Mouse (Mus musculus): ENCODE measurements around the gene Gm21987. TPM values are rescaled to one million over a fixed set of nuclear protein-coding genes. Genes with fewer than 3 reads are reported as not detected.

Gene Gm21987
- total RNA-seq, 2 experiments from 2014 or later, result not detected

DNA sequence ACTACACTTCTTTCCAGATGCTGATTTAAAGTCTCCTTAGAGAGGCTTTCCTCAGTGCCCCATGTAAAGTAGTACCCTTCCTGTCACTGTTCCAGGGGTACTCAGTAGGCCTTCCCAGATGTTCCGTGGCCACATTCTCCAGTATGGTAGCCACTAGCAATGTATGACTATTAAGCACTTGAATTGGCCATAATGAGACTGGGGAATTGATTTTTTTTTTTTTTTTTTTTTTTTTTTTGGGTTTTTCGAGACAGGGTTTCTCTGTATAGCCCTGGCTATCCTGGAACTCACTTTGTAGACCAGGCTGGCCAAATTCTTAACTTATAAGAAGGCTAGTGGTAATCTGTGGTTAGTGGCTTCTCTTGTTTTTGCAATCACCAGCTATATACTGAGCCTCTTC is 3.0 kb downstream of the Gm21987 start:
- no peak for DNase-seq

DNA sequence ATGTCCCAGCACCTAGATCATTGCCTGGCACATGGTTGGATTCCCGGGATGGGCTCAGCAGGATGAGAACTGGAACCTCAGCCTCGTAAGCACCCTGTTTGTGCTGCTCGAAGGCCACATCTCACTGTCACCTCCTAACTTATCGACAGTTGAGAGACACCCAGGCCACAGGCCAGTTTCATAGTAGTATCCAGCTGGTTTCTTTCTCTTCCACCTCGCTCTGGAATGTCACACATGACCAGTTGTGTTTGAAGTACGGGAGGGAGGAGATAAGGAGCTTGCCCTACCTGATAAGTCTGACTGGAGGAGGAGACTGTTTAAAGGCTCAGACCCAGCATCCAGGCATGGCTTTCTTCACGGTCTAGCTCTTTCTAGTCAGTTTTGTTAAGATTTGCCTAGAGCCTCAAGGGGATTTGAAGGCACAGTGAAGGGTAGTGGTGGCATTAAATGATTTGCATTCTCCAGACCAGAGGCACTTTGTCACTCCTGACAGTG is 3.6 kb downstream of the Gm21987 start:
- no peak for DNase-seq

DNA sequence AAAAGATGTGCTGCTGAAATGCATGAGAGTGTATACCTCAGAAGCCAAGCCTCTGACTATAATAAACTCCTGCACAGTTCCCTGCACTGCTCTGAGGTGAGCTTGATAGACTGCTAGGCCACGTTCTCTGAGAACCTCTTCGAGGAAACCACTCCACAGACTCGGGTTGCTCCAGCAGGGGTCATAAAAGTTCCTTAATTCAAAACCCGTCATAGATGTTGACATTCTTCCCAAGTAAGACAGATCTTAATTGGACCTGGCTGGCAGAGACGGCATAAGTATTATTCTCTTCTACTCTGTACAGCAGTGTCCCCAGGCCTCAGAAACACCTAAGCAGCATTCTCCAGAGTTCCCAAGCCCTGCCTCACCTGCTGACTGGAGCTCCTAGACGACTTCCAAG is 4.1 kb downstream of the Gm21987 start:
- no peak for DNase-seq

DNA sequence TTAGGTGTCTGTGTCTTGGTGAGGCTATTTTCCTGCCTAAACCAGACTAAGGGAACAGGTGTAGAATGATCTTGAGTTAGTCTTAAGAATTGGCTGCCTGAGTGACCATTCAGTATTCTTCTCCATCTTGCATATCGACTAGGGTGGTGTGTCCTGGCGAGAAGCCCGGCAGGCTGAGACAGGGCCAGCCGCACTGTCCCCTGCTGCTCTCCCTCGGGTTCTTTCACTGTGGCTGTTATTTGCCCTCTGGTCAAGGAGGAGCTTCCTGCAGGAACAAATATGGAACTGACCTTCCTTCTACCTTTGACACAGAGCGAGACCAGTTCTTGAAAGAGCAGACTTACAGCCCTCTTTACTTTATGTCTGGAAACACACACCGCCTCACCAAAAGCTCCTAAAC is 5.2 kb downstream of the Gm21987 start:
- peak; percentile 71 for DNase-seq

DNA sequence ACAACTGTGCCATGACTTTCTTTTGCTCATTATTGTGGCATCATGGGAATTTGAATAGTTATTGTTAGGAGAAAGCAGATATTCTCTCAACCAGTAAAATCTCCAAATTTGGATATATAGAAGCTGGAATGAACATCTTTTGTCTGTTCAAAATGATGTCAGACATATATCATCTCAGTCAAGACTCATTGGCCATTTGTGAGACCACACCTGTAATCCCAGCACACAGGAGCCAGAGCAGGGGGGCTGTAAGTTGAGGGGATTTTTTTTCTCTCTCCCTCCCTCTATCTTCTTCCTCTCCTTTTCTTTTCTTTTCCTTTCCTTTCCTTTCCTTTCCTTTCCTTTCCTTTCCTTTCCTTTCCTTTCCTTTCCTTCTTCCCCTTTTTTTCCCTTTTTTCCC is 6.0 kb downstream of the Gm21987 start:
- DNase-seq, result no peak

DNA sequence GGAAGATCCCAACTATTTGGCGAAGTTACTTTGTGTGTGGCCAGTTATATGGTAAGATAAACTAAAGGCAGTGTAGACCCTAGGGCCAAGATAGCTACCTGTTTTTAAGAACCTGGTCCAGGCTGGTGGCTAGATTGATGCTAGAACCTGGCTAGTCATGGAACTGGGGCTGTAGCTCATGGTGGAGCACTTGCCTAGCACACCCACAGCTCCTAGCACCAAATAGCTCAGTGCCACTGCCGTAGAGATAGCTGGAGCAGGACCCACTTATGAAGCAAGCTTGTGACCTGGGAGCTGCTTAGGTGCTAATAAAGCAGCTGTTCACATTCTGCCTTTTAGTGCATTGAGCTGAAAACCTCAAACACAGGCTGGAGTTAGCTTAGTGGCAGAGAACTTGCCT is 6.8 kb downstream of the Gm21987 start:
- DNase-seq, result no peak

DNA sequence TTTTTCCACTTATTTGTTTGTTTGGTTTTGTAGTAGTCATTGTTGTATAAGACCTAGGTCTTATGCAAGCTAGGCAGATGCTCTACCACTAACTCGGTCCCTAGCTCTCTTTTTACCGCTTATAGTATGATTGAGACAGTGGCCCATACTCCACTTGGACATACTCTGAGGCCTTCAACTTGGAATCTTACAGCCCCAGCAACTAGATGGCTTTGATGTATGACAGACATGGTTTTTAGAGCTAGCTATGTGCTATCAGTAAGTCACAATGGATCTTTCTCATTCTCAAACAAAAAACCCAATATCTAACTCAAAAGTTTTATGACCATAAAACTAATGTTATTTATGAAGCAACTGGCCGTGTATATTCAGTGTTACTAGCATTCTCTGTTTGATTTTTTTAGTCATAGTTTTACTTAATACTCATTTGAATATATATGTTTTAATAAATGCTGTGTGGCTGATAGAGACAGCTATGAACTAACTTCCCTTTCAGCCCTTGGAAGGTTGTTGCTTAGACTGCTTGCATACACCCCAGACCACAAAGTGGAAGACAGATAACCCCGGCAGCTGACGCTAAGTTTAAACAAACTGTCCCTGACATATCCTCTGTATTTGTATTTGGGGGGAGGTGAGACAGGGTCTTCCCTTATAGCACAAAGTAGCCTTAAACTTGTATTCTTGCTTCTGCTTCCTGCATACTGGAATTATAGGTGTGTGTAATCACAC is 7.5 kb downstream of the Gm21987 start:
- no peak for DNase-seq

DNA sequence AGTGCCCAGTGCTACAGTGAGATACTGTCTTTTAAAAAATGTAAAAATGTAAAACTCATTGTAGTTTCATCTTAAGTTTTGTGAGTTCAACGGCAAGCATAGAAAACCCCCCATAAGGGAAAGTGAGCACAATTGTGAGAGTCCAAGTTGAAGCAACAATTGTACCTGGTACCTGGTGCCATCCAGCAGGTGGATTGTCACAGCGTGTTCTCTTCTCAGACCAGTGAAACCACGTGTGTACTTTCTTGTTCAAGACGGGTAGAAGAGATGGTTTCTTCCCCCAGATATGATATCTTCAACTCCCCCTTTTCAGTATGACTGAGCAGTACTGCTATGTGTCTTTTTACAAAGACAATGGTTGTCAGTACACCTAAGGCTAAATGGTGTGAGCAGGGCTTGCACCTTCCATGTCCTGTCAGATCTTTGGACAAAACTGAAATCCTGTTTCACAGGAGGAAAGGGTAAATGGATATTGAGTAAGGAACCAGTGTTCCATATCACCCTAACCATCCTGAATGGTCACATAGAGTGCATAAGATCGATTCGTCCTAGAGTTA is 11.5 kb downstream of the Gm21987 start:
- no peak for DNase-seq

DNA sequence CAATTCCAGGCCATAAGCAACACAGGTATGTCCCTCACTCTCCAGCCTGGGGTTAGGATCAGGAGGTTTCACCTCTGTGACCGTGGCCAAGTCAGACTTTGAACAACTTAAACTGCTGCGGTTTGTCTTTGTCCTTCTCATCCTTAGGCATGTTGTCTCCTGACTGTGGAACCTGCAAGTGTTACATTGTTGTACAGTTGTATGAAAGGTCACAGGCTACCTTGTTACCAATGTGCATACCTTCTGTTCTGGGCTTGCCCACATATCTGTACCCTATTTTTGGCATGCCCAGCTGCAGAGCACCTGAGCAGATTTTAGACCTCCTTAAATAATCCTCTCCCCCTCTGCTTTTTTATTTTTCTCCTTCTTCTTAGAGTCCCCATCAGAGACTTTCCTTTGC is 12.4 kb downstream of the Gm21987 start:
- no peak for DNase-seq

DNA sequence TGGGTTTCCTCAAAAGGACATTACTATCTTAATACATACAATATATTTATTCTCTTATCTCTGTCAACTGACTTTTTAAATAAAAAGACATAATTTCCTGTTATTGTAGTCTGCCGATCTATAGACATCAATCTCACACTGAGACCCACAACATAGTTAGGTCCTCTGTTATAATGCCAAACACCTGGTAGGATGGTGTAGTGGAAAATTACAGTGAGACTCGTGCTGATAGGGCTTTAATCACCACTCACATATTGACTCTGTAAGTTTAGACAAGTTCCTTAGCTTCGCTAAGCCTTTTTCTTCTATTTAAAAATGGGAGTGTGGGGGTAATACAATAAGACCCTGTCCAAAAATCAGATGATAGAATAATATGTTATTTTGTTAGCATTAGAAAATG is 13.0 kb downstream of the Gm21987 start:
- DNase-seq, result no peak

DNA sequence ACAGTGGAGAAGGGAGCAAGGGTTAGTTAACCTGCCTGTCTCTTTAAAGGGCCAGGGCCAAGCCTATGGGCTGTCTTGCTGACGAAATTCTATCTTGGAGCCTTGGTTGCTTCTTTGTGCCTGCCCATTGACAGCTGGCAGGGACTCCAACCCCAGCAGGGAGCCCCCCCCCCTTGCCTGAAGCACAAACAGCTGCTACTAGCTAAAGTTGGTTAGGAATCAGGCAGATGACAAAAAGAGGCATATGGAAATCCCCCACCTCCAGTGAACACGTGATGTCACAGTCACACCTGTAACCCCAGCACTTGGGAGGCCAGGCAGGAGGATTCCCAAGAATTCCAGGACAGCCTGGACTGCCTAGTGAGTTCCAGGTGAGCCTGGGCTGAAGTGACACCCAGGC is 13.5 kb downstream of the Gm21987 start:
- DNase-seq, result no peak

DNA sequence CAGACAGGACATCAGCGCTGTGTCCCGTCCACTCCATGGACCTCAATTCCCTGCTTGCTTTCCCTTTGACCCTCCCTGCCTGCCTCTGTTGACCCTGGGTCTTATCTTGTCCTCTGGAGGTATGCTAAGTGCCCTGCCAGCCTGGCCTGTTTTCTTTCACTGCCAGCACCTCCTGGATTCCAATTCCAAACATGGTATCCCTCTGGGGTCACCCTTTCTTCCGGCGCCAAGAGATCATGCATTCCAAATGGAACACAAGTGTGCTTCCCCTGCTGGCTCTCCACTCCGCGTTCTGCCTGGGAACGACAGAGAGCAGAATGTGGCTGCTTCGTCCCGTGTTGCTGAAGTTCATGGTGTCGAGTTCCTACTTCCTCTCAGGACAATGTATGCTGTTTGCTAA is 15.1 kb downstream of the Gm21987 start, which contains the start of gene Popdc2:
Gene Popdc2 (plus strand): TSS at position 277 of the 400 bp plus-strand sequence.
- DNase-seq, result peak; percentile 36

DNA sequence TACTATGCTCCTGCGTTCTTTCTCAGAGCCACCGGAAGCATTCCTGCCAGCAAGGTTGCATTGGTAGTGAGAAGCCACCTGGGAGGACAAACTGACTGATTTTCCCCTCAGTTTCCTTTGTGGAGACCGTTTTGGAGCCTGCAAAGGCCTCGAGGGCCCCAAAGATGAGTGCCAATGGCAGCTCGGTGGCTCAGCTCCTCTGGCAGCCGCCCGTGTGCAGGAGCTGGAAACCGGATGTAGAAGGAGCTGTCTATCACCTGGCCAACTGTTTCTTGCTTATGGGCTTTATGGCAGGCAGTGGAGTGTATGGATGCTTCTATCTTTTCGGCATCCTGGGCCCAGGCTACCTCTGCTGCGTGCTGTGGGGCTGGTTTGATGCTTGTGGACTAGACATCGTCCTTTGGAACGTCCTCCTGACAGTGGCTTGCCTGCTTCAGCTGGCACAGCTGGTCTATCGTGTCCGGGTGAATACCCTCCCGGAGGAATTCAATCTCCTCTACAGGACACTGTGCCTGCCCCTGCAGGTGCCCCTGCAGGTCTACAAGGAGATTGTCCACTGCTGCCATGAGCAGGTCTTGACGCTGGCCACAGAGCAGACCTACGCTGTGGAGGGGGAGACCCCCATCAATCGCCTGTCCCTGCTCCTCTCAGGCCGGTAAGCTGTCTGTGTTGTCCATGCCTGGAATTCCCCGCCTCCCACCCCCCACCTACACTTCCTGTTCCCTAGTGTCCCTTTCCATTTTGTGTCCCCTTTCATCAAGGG is 15.8 kb downstream of the Gm21987 start:
- DNase-seq, result no peak

DNA sequence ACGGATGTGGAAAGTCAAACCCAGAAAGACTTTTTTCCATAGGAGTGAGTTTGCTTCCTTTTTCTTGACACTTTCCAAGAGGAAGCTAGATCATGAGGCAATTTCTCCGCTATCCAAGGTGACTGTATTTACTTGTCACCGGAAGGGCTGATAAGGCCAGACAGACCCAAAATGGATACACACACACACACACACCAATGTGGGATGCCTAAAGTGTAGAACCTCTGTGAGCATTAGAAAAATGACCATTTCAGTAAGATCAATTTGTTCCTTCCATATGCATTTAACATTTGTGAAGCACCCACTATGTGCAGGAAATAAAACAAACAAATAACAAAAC is 16.4 kb downstream of the Gm21987 start:
- DNase-seq, result no peak

DNA sequence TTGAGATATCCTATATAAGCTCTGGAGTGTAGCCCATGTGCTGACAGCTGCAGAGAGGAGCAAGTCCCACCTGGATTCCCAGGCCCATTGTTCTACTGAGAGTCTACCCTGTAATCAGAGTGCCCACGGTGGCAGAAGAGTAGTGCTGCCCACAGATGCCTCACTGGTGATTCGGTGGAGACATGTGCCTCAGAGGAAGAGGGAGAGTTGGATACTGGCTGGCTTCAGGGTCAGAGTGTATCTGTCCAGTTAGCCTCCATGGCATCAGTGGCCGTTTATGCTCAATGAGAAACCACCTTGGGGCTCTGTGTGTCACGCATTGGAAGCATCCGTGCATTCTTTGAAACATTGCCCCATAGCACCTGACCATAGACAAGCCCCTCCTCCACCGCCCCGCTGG is 16.8 kb downstream of the Gm21987 start:
- no peak for DNase-seq

DNA sequence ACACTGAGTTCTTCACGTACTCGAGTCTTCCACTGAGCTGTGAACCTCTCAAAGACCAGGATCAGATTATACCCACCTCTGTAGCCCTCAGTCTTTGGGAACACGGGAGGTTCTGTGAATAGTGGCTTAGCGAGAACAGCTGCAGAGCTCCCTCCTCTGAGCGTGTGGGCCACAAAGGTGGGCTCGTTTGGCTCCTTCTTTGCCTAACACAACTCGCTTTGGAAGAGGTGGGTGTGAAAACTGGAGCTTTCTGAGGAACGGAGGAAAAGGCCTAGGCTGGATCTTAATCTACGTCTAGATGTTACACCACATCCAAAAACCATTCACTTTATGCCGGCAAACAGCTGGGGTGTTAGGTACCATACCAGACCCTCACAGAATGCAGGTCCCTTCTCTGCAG is 18.6 kb downstream of the Gm21987 start:
- DNase-seq, result no peak

DNA sequence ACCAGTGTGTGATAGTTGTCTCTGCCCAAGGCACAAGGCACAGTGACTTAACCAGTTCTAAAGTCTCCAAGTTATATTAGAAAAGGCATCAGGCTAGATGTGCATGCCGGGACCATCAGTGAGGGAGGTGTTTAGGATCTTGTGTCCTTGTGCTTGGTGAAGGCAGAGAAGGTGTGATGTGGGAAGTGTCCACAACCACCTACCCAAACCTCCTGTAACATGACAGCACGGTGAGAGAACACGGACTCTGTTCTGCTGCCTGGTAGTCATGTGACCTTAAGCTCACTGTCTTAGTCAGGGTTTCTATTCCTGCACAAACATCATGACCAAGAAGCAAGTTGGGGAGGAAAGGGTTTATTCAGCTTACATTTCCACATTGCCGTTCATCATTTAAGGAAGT is 19.4 kb downstream of the Gm21987 start:
- no peak for DNase-seq

DNA sequence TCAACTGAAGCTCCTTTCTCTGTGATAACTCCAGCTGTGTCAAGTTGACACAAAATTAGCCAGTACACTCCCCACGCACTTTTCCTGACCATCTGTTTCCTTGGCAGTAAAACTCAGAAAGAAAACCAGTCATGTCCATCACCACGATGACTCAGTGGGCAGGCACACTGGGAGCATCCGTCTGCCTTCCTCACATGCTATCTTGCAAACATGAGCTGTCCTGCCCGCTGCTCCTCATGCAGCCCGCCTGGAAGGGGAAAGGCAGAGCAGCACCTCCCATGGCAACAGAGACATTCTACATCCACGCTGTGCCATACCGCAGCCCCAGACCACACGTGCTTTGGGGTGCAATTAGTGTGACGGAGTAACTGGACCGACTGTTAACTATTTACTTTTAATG is 21.5 kb downstream of the Gm21987 start:
- DNase-seq, result no peak

DNA sequence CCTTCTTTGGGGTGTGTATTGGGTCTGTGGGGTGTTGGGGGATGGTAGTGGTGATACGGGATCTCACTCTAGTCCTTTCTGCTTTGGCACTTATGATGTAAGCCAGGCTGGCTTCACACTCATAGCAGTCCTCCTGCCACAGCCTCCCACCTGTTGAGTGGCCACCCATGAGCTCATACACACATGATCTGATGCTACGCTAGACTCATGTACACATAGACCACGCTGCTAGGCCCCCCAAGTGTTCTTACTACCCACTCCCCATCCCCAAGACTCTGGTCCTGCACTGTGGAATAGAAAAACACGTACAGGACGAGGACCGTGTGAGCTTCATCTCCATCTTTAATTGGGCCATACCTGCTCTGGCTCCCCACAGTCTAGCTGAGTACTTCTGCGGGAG is 22.2 kb downstream of the Gm21987 start:
- no peak for DNase-seq

DNA sequence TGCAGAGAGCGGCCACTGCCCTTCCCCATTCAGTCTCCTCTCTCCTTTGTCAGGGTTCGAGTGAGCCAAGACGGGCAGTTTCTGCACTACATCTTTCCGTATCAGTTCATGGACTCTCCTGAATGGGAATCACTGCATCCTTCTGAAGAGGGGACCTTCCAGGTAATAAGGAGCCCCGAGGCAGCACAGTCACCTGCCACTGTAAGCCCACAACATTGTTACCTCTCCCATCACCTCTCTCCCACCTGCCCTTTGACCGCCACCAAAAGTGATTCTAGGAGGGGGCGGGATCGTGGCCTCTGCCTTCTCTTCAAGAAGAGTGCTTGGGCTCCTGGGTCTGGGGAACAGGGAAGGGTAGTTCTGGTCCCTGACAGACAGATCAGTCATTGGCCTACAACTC is 22.6 kb downstream of the Gm21987 start:
- no peak for DNase-seq

DNA sequence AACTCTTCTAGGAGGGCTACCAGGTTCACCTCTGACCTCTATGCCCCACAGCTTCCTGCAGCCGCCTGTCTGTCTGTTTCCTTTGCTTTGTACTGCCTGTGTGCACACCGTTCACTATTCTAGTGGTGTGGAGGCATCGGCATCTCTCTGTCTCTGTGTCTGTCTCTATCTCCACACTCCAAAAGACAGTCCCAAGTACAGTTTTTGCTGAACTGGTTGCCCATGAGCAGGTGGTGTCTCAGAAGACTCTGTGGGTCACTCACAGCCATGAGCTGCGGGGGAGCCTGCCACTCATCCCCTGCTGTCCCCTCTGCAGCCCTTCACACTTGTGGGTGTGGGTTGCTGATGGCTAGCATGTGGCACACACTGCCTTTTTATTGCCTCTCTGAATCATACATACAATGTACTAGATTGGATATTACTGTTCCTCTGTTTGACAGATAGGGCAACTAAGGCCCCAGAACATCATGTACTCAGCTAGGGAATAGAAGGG is 23.2 kb downstream of the Gm21987 start:
- no peak for DNase-seq

DNA sequence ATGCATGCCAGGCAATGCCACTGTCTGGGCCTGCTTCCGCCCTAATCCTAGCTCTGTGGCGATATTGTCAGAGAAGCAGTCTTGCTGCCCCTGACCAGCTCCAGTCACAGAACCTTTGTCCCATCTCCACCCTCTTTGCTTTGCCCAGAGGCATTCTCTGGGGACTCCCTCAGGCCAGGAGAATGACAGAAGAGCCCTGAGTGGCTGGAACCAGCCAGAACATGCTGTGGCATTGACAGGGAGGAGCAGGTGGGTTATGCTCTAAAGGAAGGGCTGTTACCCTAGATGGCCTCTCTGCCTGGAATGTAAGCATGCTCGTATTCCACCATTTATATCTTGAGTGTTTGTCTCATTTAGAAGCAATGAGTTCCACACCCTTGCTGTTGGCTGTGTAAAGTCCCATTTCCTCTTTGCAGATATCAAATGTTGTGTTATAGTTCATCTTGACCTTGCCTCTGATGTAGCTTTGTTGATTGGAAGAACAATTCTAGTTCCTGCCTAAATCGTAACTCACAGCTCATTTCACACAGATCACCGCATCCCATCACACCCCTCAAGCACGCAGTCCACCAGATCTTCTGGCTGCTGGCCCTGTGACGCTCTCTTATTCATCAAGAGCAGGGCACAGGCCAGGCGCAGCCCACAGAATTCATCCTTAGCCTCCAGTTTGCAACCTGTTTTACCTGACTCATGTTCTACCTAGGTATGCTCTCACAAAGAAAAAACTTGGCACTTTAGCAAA is 24.0 kb downstream of the Gm21987 start:
- peak; percentile 70 for DNase-seq
